Mouse (Mus musculus) ES-E14 (cell line): ENCODE measurements at regions not wholly inside any gene's neighbourhood (a gene's known extent, or its start where the extent isn't known, plus 50 kb on each side); places are given as distances from the start of the nearest gene placed in this dataset.

Experiments used
- DNase-seq: peaks from one replicate; pipeline ENCODE4 v3.0.0-alpha.2; 2013; ENCODE audit warnings: low read depth, low spot score
- H3K27ac ChIP-seq: 2 replicates; pipeline ENCODE4 v1.5.1; 2012; ENCODE audit warnings: low read depth, mild to moderate bottlenecking, low read length, moderate library complexity, mixed read lengths; ENCODE audit not compliant: poor library complexity, insufficient read depth, severe bottlenecking
- H3K36me3 ChIP-seq: 2 replicates; pipeline ENCODE4 v1.6.1; 2012; ENCODE audit warnings: mild to moderate bottlenecking, low read length, moderate library complexity, mixed read lengths; ENCODE audit not compliant: control insufficient read depth, poor library complexity, insufficient read depth, severe bottlenecking
- H3K4me1 ChIP-seq, 2 experiments: fragments of 150-350 bp in 1 of 2; sonication (generic) in 1 of 2; 2 replicates each; pipeline ENCODE4 v1.6.1; 2012; ENCODE audit warnings: low read length in 2 of 2, mild to moderate bottlenecking in 1 of 2, mixed read lengths in 1 of 2; ENCODE audit not compliant: control insufficient read depth in 2 of 2, insufficient read depth in 2 of 2, poor library complexity in 1 of 2
- H3K4me3 ChIP-seq, 2 experiments: fragments of 150-350 bp in 1 of 2; sonication (generic) in 1 of 2; 2 replicates each; pipeline ENCODE4 v1.5.1; 2012; ENCODE audit warnings: low read length in 2 of 2, low read depth in 1 of 2, mild to moderate bottlenecking in 1 of 2, mixed read lengths in 1 of 2; ENCODE audit not compliant: insufficient read depth in 1 of 2, poor library complexity in 1 of 2, severe bottlenecking in 1 of 2
- H3K9ac ChIP-seq: 2 replicates; pipeline ENCODE4 v1.6.1; 2012; ENCODE audit warnings: low read depth, mild to moderate bottlenecking, low read length, mixed read lengths; ENCODE audit not compliant: poor library complexity, insufficient read depth, severe bottlenecking
- H3K9me3 ChIP-seq: fragments of 150-350 bp; sonication (generic); 2 replicates; pipeline ENCODE4 v1.6.1; 2012; ENCODE audit warnings: low read depth, mild to moderate bottlenecking, low read length; ENCODE audit not compliant: control insufficient read depth, insufficient read depth
- CHD2 ChIP-seq: IDR thresholded peaks from 2 replicates; pipeline ENCODE4 v1.6.1; 2014; ENCODE audit warnings: mild to moderate bottlenecking, low read depth, low read length, inconsistent platforms
- HCFC1 ChIP-seq: IDR thresholded peaks from 2 replicates; pipeline ENCODE4 v1.6.1; 2012; ENCODE audit warnings: low read length, inconsistent platforms, borderline replicate concordance; ENCODE audit not compliant: insufficient read depth
- MAFK ChIP-seq: IDR thresholded peaks from 2 replicates; pipeline ENCODE4 v1.6.1; 2014; ENCODE audit warnings: mild to moderate bottlenecking, low read depth, low read length, inconsistent platforms; ENCODE audit not compliant: insufficient read depth
- ZC3H11A ChIP-seq: IDR thresholded peaks from 2 replicates; pipeline ENCODE4 v1.6.1; 2012; ENCODE audit warnings: low read depth, mild to moderate bottlenecking, inconsistent platforms, low read length, borderline replicate concordance
- ZNF384 ChIP-seq: IDR thresholded peaks from 2 replicates; pipeline ENCODE4 v1.6.1; 2012; ENCODE audit warnings: low read depth, low read length, inconsistent platforms
- in situ Hi-C, 2 experiments: fragments of 600-800 bp; cut with MboI; formaldehyde crosslinking; loops; one replicate each; pipeline ENCODE4 v1.15.1; 2025; ENCODE audit warnings: low sequenced_read_pairs in 2 of 2, inconsistent platforms in 1 of 2; ENCODE audit not compliant: unreplicated experiment in 2 of 2

GRCm38 (mm10) chr5:129416425-129416824 is 84.6 kb upstream of the Sfswap start:
- Histone ChIP-seq H3K9me3 (no peaks in the 10 kb centered on the region), H3K4me1 (0 out of 4 replicates have a peak, but pooled peaks cover 0 to 2% of the 10 kb centered on the region in 2 experiments), H3K36me3 (no peaks in the 10 kb centered on the region), H3K27ac (no peak overlapping the region), H3K9ac (no peak overlapping the region), H3K4me3 (no peak overlapping the region)
- no peak for DNase-seq
- in situ Hi-C loops = no loop called here
- no peak for TF ChIP-seq CHD2
- TF ChIP-seq ZNF384 = no peak

DNA sequence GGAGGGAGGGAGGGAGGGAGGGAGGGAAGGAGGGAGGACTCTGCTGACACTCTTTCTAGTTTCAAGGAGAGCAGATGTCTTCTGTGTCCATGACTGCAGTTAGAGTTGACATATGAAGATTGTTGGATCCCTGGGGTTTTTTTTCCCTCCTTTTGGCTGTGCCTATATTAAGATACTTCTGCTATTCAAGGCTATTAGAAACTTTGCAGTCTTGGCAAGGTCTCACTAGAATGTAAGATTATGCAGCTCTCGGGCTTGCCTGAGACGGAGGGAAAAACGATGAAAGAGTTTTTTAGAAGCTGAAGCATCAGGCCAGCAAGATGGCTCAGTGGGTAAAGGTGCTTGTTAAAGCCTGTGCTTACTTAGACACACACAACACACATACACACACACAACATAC is 83.5 kb upstream of the Sfswap start:
- DNase-seq = no peak
- in situ Hi-C loops = no loop called here
- TF ChIP-seq HCFC1 (no peak), CHD2 (no peak), MAFK (no peak), ZC3H11A (no peak), ZNF384 (no peak)

DNA sequence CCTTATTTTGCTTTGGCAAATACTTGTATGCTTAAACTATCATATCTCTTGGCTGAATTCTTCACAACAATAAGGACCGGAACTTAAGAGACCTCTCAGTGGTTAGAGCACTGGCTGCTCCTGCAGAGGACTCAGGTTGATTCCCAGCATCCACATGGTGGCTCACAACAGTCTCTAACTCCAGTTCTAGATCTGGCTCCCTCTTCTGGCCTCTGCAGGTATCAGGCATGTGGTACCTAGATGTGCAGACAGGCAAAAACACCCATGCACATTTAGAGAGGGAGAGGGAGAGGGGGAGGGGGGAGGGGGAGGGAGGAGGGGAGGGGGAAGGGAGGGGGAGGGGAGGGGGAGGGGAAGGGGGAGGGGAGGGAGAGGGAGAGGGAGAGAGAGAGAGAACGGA is 80.0 kb upstream of the Sfswap start:
- Histone ChIP-seq H3K9ac (no peak overlapping the region), H3K9me3 (no peaks in the 10 kb centered on the region), H3K36me3 (no peaks in the 10 kb centered on the region), H3K4me1 (no peaks in the 10 kb centered on the region), H3K27ac (no peak overlapping the region), H3K4me3 (no peak overlapping the region)
- no peak for TF ChIP-seq ZNF384
- no peak for TF ChIP-seq ZC3H11A
- TF ChIP-seq HCFC1 = no peak
- no peak for TF ChIP-seq CHD2
- TF ChIP-seq MAFK = no peak
- DNase-seq = peak; percentile 37
- in situ Hi-C loops = no loop called here

More for the DNA sequence above, 83.5 kb upstream of the Sfswap start:
- no peak overlapping the region for H3K27ac ChIP-seq
- no peak overlapping the region for H3K9ac ChIP-seq
- 0 out of 4 replicates have a peak, but pooled peaks cover 0 to 2% of the 10 kb centered on the region in 2 experiments for H3K4me1 ChIP-seq
- no peaks in the 10 kb centered on the region for H3K36me3 ChIP-seq
- H3K9me3 ChIP-seq = no peaks in the 10 kb centered on the region
- H3K4me3 ChIP-seq = no peak overlapping the region

- Histone ChIP-seq H3K9me3 (no peaks in the 10 kb centered on the region), H3K9ac (no peak overlapping the region), H3K27ac (no peak overlapping the region), H3K4me1 (no peaks in the 10 kb centered on the region), H3K36me3 (no peaks in the 10 kb centered on the region), H3K4me3 (no peak overlapping the region)
- DNase-seq = no peak
- in situ Hi-C loops = no loop called here
- no peak for TF ChIP-seq HCFC1
- TF ChIP-seq CHD2 = no peak
- no peak for TF ChIP-seq MAFK
- TF ChIP-seq ZNF384 = no peak
- no peak for TF ChIP-seq ZC3H11A
Observed at GRCm38 (mm10) chr5:129429897-129430296, 71.1 kb upstream of the Sfswap start.

GRCm38 (mm10) chr5:129430330-129430729 is 70.7 kb upstream of the Sfswap start:
- Histone ChIP-seq H3K9ac (no peak overlapping the region), H3K36me3 (no peaks in the 10 kb centered on the region), H3K4me3 (no peak overlapping the region), H3K9me3 (no peaks in the 10 kb centered on the region), H3K4me1 (no peaks in the 10 kb centered on the region), H3K27ac (no peak overlapping the region)
- no peak for DNase-seq
- TF ChIP-seq HCFC1 (no peak), MAFK (no peak), ZC3H11A (no peak), CHD2 (no peak), ZNF384 (no peak)
- in situ Hi-C loops = no loop called here
